Mouse (Mus musculus) forebrain, embryonic 11.5 days (tissue): ENCODE data around the gene Il4. TPM values are rescaled to one million over a fixed set of nuclear protein-coding genes. Genes with fewer than 3 reads are reported as not detected.

Experiments
- ATAC-seq: fragments of 200-750 bp; cut with Nextera tagmentation; replicated peaks from 2 replicates; pipeline ENCODE4 v1.8.0; 2017; ENCODE audit warnings: moderate TSS enrichment; ENCODE audit not compliant: low FRiP score
- DNase-seq: peaks from one replicate; pipeline ENCODE4 v3.0.0-alpha.2; 2017; ENCODE audit warnings: low spot score
- H3K27ac ChIP-seq: fragments of 300-500 bp; sonication (generic); 2 replicates; pipeline ENCODE4 v1.5.1; 2014; ENCODE audit warnings: low read depth, low read length
- H3K27me3 ChIP-seq: fragments of 300-500 bp; sonication (generic); 2 replicates; pipeline ENCODE4 v1.6.1; 2014; ENCODE audit warnings: mild to moderate bottlenecking, low read length, mixed read lengths; ENCODE audit not compliant: control insufficient read depth, insufficient read depth
- H3K36me3 ChIP-seq: fragments of 300-500 bp; sonication (generic); 2 replicates; pipeline ENCODE4 v1.6.1; 2014; ENCODE audit warnings: mild to moderate bottlenecking, low read length, moderate library complexity, mixed read lengths; ENCODE audit not compliant: control insufficient read depth, insufficient read depth
- H3K4me1 ChIP-seq: fragments of 300-500 bp; sonication (generic); replicated peaks from 2 replicates; pipeline ENCODE4 v1.6.1; 2014; ENCODE audit warnings: low read length, mixed read lengths; ENCODE audit not compliant: control insufficient read depth, insufficient read depth
- H3K4me2 ChIP-seq: fragments of 300-500 bp; sonication (generic); 2 replicates; pipeline ENCODE4 v1.6.1; 2014; ENCODE audit warnings: low read depth, mild to moderate bottlenecking, low read length, moderate library complexity, mixed read lengths; ENCODE audit not compliant: severe bottlenecking
- H3K4me3 ChIP-seq: fragments of 300-500 bp; sonication (generic); 2 replicates; pipeline ENCODE4 v1.5.1; 2014; ENCODE audit warnings: low read depth, low read length
- H3K9ac ChIP-seq: fragments of 300-500 bp; sonication (generic); 2 replicates; pipeline ENCODE4 v1.6.1; 2014; ENCODE audit warnings: low read length
- H3K9me3 ChIP-seq: fragments of 300-500 bp; sonication (generic); 2 replicates; pipeline ENCODE4 v1.6.1; 2016; ENCODE audit warnings: low read length, mixed read lengths; ENCODE audit not compliant: control insufficient read depth
- WGBS: fragments of 180-500 bp; shearing (Covaris S2); extraction: QIAGEN DNeasy Blood & Tissue Kit; methylation state at CpG from one replicate; pipeline ENCODE4 v1.1.7; 2014; 5-methylcytosine and 5-hydroxymethylcytosine counted together
- polyA plus RNA-seq: library from polyadenylated mRNA; unstranded; fragments of >200 nt; fragmentation: Nextera tagmentation; extraction: Ambion mirVana; gene quantifications from 2 replicates; pipeline ENCODE4 v1.2.1, GENCODE M21; 2014

The Il4 gene
- polyA plus RNA-seq, 1 experiment from 2014 or later: 1.9 TPM

DNA sequence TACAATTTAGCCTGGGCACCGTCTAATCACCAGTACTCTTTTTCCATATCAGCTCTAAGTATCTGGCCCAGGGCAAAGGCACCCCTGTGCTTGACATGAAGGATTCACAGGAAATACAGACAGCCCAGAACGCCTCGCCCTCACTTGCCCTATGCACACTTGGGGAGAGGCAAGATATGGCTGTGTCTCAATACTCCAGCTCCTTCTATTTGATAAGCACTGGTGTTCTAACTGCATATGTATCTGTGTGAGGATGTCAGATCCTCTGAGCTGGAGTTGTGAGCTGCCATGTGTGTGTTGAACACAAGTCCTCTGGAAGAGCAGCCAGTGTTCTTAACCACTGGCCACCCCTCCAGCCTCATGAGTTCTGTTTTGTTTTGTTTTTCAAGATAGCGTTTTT lies 33.0 kb upstream of the Il4 start:
- no peaks in the 10 kb centered on the region for H3K9me3 ChIP-seq
- H3K4me3 ChIP-seq: no peak overlapping the region
- 90% methylated on average over 4 of the region's 4 CpGs for WGBS
- no peak overlapping the region for H3K9ac ChIP-seq
- no peaks in the 10 kb centered on the region for H3K27me3 ChIP-seq
- no peaks in the 10 kb centered on the region; the same call in 1 of the 2 replicates for H3K36me3 ChIP-seq
- H3K4me2 ChIP-seq: no peak overlapping the region
- H3K4me1 ChIP-seq: no peaks in the 10 kb centered on the region
- ATAC-seq (no peak), DNase-seq (no peak)
- no peak overlapping the region for H3K27ac ChIP-seq

GRCm38 (mm10) chr11:53644017-53644416 lies 25.5 kb upstream of the Il4 start:
- H3K9me3 ChIP-seq: no peaks in the 10 kb centered on the region
- DNase-seq (no peak), ATAC-seq (no peak)
- H3K27me3 ChIP-seq: no peaks in the 10 kb centered on the region
- WGBS: 85% methylated on average over 5 of the region's 5 CpGs
- H3K4me3 ChIP-seq: no peak overlapping the region
- no peak overlapping the region for H3K4me2 ChIP-seq
- no peak overlapping the region for H3K9ac ChIP-seq
- H3K27ac ChIP-seq: no peak overlapping the region
- no peaks in the 10 kb centered on the region for H3K36me3 ChIP-seq
- H3K4me1 ChIP-seq: no peaks in the 10 kb centered on the region

- H3K9ac ChIP-seq: no peak overlapping the region
- no peak overlapping the region for H3K27ac ChIP-seq
- H3K4me3 ChIP-seq: no peak overlapping the region
- WGBS: 76% methylated on average over 12 of the region's 12 CpGs
- H3K27me3 ChIP-seq: 0 out of 2 replicates have a peak, but pooled peaks cover under 1% of the 10 kb centered on the region
- ATAC-seq (no peak), DNase-seq (no peak)
- no peaks in the 10 kb centered on the region for H3K4me1 ChIP-seq
- H3K9me3 ChIP-seq: no peaks in the 10 kb centered on the region
- no peak overlapping the region for H3K4me2 ChIP-seq
- H3K36me3 ChIP-seq: no peaks in the 10 kb centered on the region
Measured at GRCm38 (mm10) chr11:53642744-53643279, 24.3 kb upstream of the Il4 start.

DNA sequence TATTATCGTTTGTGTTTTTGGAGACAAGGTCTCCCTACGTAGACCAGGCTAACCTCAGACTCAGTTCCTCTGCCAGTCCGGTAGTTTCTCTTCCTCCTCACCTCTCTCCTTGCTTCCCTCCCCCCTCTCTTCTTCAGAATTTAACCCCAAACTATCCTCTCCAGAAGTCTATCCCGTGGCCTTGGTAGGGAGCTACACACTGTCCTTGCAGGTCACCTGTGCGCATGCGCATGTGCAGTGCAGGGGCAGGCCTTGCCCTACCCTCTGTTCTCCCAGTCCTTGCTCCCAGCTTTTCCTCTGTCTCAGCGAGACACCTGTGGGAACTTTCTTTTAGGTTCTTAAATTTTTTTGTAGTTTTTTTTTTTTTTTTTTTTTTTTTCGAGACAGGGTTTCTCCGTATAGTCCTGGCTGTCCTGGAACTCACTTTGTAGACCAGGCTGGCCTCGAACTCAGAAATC lies 19.4 kb upstream of the Il4 start:
- Histone ChIP-seq H3K9ac (no peak overlapping the region), H3K4me3 (no peak overlapping the region), H3K4me2 (no peak overlapping the region), H3K36me3 (no peaks in the 10 kb centered on the region), H3K4me1 (peaks cover 10% of the 10 kb centered on the region), H3K9me3 (no peaks in the 10 kb centered on the region), H3K27ac (no peak overlapping the region), H3K27me3 (peaks cover 11% of the 10 kb centered on the region; the same call in 1 of the 2 replicates)
- DNase-seq: no peak
- WGBS: 82% methylated on average over 10 of the region's 10 CpGs
- ATAC-seq: no peak

DNA sequence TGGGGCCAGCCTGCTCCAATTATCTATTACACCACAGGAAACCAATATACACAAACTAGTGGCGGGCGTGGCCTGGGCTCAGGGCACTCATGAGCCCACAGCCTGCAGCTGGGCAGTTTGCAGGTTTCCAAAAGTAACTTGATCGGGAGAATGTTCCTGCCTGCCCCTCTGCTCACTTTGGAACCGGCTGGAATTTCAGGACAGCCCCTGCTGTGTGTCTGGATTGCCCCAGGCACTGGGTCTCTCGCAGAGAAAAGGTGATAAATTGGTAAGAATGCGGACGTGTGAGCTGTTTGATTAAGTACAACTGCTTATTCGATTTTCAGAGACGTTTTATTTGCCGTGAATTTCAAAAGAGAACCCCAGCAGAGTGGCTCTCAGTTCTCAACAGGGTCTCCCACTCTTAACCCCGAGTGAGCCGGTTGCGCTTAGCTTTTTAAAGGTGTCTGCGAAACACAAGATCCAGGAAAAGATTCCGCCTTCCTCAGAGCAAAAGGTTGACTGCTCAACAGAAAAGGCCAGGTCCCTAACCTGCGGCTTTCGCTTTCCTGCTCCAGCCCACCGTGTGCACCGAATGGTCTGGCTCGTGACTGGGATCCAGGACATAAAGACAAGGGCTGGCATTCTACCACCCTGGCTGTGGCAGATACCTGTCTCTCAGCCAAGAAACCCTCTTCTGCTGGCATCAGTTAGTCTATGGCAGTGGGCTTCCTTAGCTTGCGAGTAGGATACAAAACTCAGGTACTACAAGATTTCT lies 18.8 kb upstream of the Il4 start:
- 21% methylated on average over 21 of the region's 21 CpGs for WGBS
- no peak overlapping the region for H3K27ac ChIP-seq
- ATAC-seq: no peak
- DNase-seq: peak; percentile 60
- H3K36me3 ChIP-seq: no peaks in the 10 kb centered on the region
- no peak overlapping the region; the same call in 1 of the 2 replicates for H3K9ac ChIP-seq
- peaks cover 10% of the 10 kb centered on the region for H3K4me1 ChIP-seq
- H3K9me3 ChIP-seq: no peaks in the 10 kb centered on the region
- H3K4me3 ChIP-seq: no peak overlapping the region
- peaks cover 11% of the 10 kb centered on the region; the same call in 1 of the 2 replicates for H3K27me3 ChIP-seq
- H3K4me2 ChIP-seq: 0 out of 2 replicates have a peak overlapping the region, but pooled peaks have one; percentile 5

DNA sequence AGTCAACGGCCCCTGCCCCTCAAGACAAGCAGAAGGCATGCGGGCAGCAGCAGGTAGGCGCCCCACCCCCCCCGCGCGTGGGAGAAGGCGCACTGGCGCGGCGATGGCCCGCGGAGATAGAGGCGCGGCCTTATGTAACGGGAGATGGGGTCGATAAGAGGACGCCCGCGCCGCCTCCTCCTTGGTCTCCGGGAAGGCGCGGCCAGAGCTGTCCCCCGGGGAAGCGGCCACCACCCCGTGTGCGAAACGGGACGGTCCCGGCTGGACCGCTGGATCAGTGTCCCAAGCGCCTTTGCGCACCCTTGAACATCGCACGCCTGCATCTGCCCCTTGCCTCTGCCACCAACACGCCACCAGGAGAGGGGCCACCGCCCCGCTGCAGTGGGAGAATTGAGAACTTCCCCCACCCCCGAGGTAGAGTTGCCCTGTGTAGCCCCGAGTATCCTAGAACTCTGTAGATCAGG lies 17.7 kb upstream of the Il4 start:
- ATAC-seq: no peak

DNA sequence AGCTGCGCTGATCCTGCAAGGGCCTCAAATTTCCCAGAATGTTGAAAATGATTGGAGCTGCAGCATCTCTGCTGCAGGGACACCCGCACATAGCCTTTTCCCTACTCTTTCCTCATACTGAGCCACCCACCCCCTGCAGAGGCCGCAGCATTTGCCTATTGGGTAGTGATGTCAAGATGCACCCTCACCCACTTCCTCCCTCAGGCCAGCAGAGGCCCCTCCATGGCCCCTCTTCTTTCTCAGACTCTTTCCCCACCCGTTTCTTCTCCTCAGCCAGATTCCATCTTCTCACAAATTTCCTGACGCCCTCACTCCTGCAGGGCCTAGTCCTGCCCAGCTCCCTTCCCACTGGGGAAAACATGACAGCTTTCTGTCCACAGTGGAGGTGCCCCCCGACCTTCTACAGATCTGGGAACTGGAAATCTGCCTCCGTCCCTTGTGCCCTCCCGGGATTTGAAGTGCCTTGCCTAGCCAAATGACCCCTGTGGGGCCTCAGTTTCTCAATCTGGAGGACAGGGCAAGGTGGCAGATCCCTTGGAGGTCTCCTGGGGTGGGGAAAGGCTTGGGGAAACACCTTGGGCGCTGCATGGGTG lies 17.2 kb upstream of the Il4 start:
- no peak for DNase-seq
- H3K9me3 ChIP-seq: no peaks in the 10 kb centered on the region
- no peak for ATAC-seq
- no peaks in the 10 kb centered on the region for H3K36me3 ChIP-seq
- H3K4me3 ChIP-seq: peak overlapping the region; percentile 28
- H3K4me2 ChIP-seq: peak overlapping the region; percentile 63
- H3K27ac ChIP-seq: no peak overlapping the region
- H3K27me3 ChIP-seq: peaks cover 11% of the 10 kb centered on the region; the same call in 1 of the 2 replicates
- peaks cover 10% of the 10 kb centered on the region for H3K4me1 ChIP-seq
- 42% methylated on average over 9 of the region's 9 CpGs for WGBS
- H3K9ac ChIP-seq: peak overlapping the region; percentile 41

More for the DNA sequence above, 17.7 kb upstream of the Il4 start:
- Histone ChIP-seq H3K4me1 (peaks cover 10% of the 10 kb centered on the region), H3K36me3 (no peaks in the 10 kb centered on the region), H3K27ac (no peak overlapping the region), H3K4me3 (peak overlapping the region; percentile 28), H3K9me3 (no peaks in the 10 kb centered on the region), H3K9ac (peak overlapping the region; percentile 41), H3K4me2 (peak overlapping the region; percentile 63), H3K27me3 (peaks cover 11% of the 10 kb centered on the region; the same call in 1 of the 2 replicates)
- whole genome bisulfite sequencing: 2% methylated on average over 40 of the region's 40 CpGs
- DNase-seq: peak; percentile 59

DNA sequence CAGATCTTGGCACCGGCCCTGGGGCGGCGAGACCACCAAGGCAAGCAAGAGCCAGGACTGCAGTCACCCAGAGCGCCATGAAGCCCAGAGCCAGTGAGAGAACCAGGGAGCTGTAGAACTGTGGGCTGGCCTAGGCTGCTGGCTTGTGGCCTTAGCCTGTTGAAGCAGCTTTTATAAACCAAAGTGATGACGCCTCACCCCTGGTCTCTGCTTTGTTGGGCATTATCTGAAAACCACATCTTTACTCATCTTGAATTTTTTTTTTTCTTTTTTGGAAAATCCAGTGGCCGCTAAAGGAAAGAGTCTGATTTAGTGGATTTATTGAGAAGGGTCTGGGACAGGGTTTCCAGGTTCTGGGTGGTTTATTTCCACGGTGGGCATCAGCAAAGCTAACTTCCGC lies 16.1 kb upstream of the Il4 start, which contains the start of gene Il13:
TSS of gene Il13 (minus strand) at position 147 of the 400 bp plus-strand sequence.
- no peak within 1 kb of the TSS for H3K4me2 ChIP-seq
- H3K4me1 ChIP-seq: peaks cover 10% of the 10 kb centered on the region
- H3K9me3 ChIP-seq: no peaks in the 10 kb centered on the region
- peaks cover 11% of the 10 kb centered on the region; the same call in 1 of the 2 replicates for H3K27me3 ChIP-seq
- no peak within 1 kb of the TSS for H3K4me3 ChIP-seq
- DNase-seq: no peak
- H3K9ac ChIP-seq: no peak within 1 kb of the TSS
- no peaks in the 10 kb centered on the region for H3K36me3 ChIP-seq
- ATAC-seq: no peak
- 95% methylated on average over 8 of the region's 8 CpGs for WGBS
- H3K27ac ChIP-seq: no peak within 1 kb of the TSS
